Mouse (Mus musculus) lung, adult 2 months (tissue): ENCODE results near the gene Nbas.

Experiments used
- CTCF ChIP-seq: fragments of 200-500 bp; IDR thresholded peaks from 2 replicates; pipeline ENCODE4 v1.5.1; 2011; ENCODE audit warnings: mild to moderate bottlenecking, low read length, control low read depth; ENCODE audit not compliant: insufficient read depth
- POLR2A ChIP-seq: fragments of 200-500 bp; IDR thresholded peaks from 2 replicates; pipeline ENCODE4 v1.6.1; 2011; ENCODE audit warnings: low read depth, mild to moderate bottlenecking, control low read depth, low read length, borderline replicate concordance; ENCODE audit errors: extremely low read depth

- TF ChIP-seq CTCF (no peak), POLR2A (no peak)
These were observed 113.1 kb downstream of the Nbas start for GRCm38 (mm10) chr12:13382046-13382445.
